Mouse (Mus musculus) frontal cortex, postnatal 25 days (tissue): Measurements from ENCODE around the gene Gm6401.
"Not testable (repeated sequence)": the region's sequence is repeated elsewhere in the genome, so short reads cannot be mapped to it uniquely, and the experiment has no call there.

Source experiments
- DNase-seq, 2 experiments: peaks; one replicate each; pipeline ENCODE4 v3.0.0; 2022; ENCODE audit warnings: low spot score in 2 of 2

Gene Gm6401

DNA sequence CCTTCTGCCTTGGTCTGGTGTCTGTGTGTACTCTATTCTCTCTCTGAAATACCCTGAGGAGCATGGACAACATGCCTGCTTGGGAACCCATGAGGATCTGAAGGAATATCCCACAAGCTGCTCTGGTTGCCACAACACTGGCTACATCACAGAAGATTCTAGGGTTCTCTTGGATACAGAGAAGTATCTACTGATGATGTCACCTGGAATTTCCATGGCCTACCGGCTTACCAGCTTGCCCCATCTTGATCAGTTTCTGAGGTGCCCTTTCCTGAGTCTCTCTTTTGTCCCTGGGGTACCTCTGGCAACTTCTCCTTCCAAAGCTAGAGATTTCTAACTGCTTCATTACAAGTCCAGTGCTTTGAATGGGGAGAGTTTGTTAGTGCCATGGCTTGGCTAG, at the start of gene Gm6401:
Gm6401 (minus strand) TSS at position 101 of the 400 bp plus-strand sequence.
- not testable (repeated sequence) for DNase-seq

DNA sequence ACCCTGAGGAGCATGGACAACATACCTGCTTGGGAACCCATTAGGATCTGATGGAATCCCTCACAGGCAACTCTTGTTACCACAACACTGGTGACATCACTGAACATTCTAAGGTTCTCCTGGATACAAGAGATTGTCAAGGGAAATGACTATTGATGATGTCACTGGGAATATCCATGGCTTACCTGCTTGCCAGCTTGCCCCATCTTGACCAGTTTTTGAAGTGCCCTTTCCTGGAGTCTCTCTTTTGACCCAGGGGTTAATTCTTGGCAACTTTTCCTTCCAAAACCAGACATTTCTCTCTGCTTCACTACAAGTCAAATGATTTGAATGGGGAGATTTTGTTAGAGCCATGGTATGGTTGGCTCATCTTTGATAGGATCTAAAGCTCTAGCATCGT, 15.5 kb upstream of the Gm6401 start, which contains the start of gene Gm3543:
Gm3543 (minus strand) TSS at position 101 of the 400 bp plus-strand sequence.
- not testable (repeated sequence) for DNase-seq

DNA sequence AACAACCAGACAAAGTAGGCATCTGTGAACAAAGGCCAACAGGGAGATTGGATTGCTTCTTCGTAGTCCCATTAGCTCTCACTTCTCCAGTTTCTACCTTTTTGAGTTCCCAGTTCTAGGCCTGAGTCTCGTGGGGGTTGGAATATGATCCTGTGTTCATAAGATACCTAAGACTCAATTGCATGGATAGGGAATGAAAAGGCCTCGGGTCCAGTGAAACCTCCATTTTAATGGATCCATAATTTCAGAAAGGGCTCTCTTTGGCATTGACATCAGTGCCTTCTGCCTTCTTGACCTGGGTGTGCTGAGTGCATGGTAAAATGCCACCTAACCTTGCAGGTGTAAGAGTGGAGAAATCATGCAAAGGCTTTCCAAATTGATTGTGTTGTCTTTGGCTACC, 869 bp upstream of the Gm6401 start:
- not testable (repeated sequence) for DNase-seq

DNA sequence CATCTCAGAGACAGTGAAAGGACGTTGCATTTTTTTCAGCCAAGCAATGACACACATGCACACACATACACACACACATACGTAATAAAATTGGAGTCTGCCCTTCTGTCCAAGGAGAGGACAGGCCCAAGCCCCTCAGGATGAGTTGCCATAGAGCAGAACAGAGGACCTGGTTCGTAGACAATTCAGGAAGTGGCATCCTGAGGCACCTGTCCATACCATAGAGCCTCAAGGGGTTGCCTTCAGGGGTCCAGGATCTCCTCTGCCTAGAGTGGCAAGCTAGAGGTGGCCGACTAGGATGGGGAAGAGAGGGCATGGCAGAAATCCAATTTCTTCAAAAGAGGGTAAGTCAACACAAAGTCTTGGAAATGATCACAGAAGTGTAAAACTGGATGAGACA, 3.6 kb downstream of the Gm6401 start:
- DNase-seq = not testable (repeated sequence)

DNA sequence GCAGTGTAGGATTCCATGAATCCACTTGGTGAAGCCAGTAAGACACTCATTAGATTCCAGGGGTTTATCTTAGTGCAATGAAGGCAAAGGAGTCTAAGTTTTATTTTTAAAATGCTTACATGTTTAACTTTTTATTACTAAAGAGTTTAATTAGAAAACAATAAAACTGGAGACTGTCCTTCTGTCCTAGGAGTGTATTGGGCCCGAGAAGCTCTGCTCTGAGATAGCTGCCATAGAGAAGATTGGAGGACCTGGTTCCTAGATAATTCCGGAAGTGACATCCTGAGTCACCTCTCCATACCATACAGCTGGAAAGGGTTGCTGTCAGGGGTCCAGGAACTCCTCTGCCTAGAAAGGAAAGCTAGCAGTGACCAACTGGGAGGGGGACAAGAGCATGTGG, 24.0 kb downstream of the Gm6401 start, which contains the start of gene 1700024B05Rik:
1700024B05Rik (plus strand) TSS at position 301 of the 400 bp plus-strand sequence.
- DNase-seq = not testable (repeated sequence)

DNA sequence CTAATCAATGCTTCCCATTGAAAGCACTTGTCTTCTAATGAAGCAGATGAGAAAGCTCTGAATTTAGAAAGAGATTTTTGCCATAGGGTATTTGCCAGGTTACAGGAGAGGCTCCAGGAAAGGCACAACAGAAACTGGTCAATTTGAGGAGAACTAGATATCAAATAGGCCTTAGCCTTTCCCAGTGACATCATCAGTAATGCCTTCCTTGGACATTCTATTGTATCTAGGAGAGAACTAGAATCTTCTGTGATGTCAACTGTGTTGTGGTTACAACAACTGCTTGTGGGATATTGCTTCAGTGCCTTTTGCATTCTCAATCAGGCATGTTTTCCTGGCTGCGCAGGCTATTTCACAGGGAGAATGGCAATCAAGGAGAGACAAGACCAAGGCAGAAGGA, 43.1 kb downstream of the Gm6401 start, which contains the start of gene 1700049E17Rik1:
1700049E17Rik1 (plus strand) TSS at position 301 of the 400 bp plus-strand sequence.
- DNase-seq = not testable (repeated sequence)
